Mouse (Mus musculus) lung, adult 2 months (tissue): ENCODE results near the gene Hacd2.

Experiments used
- CTCF ChIP-seq: fragments of 200-500 bp; IDR thresholded peaks from 2 replicates; pipeline ENCODE4 v1.5.1; 2011; ENCODE audit warnings: mild to moderate bottlenecking, low read length, control low read depth; ENCODE audit not compliant: insufficient read depth
- POLR2A ChIP-seq: fragments of 200-500 bp; IDR thresholded peaks from 2 replicates; pipeline ENCODE4 v1.6.1; 2011; ENCODE audit warnings: low read depth, mild to moderate bottlenecking, control low read depth, low read length, borderline replicate concordance; ENCODE audit errors: extremely low read depth

DNA sequence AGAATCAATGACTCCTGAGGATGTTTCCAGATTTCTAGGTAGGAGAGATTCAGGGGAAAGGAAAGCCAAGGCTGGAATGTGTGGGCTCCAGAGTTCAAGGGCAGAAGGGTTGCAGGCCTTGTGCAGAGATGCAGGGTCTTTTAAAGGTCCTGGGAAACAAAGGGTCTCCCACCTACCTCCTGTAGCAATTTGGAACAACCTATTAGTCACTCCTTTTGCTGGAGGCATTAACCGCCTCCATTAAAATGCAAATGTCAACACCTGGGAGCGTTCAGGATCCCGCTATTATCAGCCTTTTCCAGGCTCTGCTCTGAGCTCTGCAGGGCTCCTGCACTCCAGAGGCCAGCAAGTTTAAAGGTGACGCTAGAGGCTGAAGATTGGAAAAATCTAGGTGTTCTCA is 123.9 kb downstream of the Hacd2 start:
- TF ChIP-seq POLR2A, result no peak
- no peak for TF ChIP-seq CTCF
